Mouse (Mus musculus): ENCODE measurements at regions not wholly inside any gene's neighbourhood (a gene's known extent, or its start where the extent isn't known, plus 50 kb on each side); places are given as distances from the start of the nearest gene placed in this dataset.

DNA sequence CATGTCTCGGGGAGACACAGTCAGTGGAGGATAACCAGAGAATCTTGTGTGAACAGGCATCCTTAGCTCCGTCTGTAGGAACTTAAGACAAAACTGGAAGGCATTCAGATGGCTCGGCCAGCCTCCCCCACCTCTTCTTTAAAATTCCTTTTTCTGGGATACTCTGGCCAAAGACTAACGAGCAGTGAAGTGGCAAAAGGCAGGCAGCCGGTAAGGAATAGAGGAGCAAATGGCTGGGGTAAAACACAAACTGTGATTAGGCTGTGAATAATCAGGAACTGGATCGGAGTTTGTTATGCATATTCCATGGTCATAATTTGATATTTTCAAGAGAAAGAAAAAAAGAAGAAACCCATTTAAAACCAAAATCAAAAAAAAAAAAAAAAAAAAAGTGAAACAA lies 287.8 kb upstream of the Vrk2 start:
- DNase-seq (ENCODE audit: extremely low read depth, low read depth), result no peak

Measured in MEL-GATA-1-ER (cell line).